Mouse (Mus musculus) brain, embryonic 14.5 days (tissue): ENCODE measurements around the gene Stk38.
"Not testable (repeated sequence)": the region's sequence is repeated elsewhere in the genome, so short reads cannot be mapped to it uniquely, and the experiment has no call there.

ENCODE experiments used
- CTCF ChIP-seq: fragments of 200-500 bp; IDR thresholded peaks from 2 replicates; pipeline ENCODE4 v1.5.1; 2012; ENCODE audit warnings: inconsistent platforms, mild to moderate bottlenecking, moderate library complexity, borderline replicate concordance; ENCODE audit not compliant: insufficient read depth, insufficient read length; ENCODE audit errors: extremely low read depth
- POLR2A ChIP-seq: fragments of 200-500 bp; IDR thresholded peaks from 2 replicates; pipeline ENCODE4 v1.6.1; 2012; ENCODE audit warnings: mild to moderate bottlenecking, inconsistent platforms, borderline replicate concordance; ENCODE audit not compliant: poor library complexity, insufficient read depth, insufficient read length, severe bottlenecking; ENCODE audit errors: extremely low read depth

DNA sequence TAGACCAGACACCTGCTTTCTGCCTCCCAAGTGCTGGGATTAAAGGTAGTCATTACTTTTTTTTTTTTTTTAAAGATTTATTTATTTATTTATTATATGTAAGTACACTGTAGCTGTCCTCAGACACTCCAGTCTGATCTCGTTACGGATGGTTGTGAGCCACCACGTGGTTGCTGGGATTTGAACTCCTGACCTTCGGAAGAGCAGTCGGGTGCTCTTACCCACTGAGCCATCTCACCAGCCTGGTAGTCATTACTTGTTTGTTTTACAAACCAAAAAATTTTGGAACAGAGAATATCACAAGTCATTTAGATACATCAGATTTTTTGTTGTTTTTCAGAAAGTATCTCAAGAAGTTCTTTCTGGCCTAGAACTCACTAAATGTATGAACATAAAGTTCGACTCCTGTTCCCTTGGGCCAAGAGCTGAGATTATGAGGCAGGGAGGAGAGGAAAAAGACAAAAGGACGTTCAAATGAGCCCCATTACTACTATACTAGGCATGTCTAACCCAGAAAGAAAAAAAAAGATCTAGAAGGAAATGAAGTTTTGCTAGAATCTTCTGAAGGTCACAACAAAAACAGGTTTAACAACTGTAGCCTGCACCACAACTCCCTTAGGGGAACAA lies 23.4 kb upstream of the Stk38 start:
- not testable (repeated sequence) for TF ChIP-seq CTCF, POLR2A
